Mouse (Mus musculus): ENCODE data around the gene Atat1.

- TF ChIP-seq POLR2A (IDR thresholded peaks at IDR 0.05; ENCODE audit: borderline replicate concordance, low read depth, low read length) (no peak), CTCF (IDR thresholded peaks at IDR 0.05; ENCODE audit: low read depth, low read length) (no peak)
Observed at GRCm38 (mm10) chr17:35930627-35931026, 20.8 kb upstream of the Atat1 start.
